Mouse (Mus musculus) ES-E14 (cell line): ENCODE results near the gene Inpp5b. TPM values are rescaled to one million over a fixed set of nuclear protein-coding genes. Genes with fewer than 3 reads are reported as not detected.

Source experiments
- DNase-seq: peaks from one replicate; pipeline ENCODE4 v3.0.0-alpha.2; 2013; ENCODE audit warnings: low read depth, low spot score
- H3K27ac ChIP-seq: 2 replicates; pipeline ENCODE4 v1.5.1; 2012; ENCODE audit warnings: low read depth, mild to moderate bottlenecking, low read length, moderate library complexity, mixed read lengths; ENCODE audit not compliant: poor library complexity, insufficient read depth, severe bottlenecking
- H3K36me3 ChIP-seq: 2 replicates; pipeline ENCODE4 v1.6.1; 2012; ENCODE audit warnings: mild to moderate bottlenecking, low read length, moderate library complexity, mixed read lengths; ENCODE audit not compliant: control insufficient read depth, poor library complexity, insufficient read depth, severe bottlenecking
- H3K4me1 ChIP-seq, 2 experiments: fragments of 150-350 bp in 1 of 2; sonication (generic) in 1 of 2; 2 replicates each; pipeline ENCODE4 v1.6.1; 2012; ENCODE audit warnings: low read length in 2 of 2, mild to moderate bottlenecking in 1 of 2, mixed read lengths in 1 of 2; ENCODE audit not compliant: control insufficient read depth in 2 of 2, insufficient read depth in 2 of 2, poor library complexity in 1 of 2
- H3K4me3 ChIP-seq, 2 experiments: fragments of 150-350 bp in 1 of 2; sonication (generic) in 1 of 2; 2 replicates each; pipeline ENCODE4 v1.5.1; 2012; ENCODE audit warnings: low read length in 2 of 2, low read depth in 1 of 2, mild to moderate bottlenecking in 1 of 2, mixed read lengths in 1 of 2; ENCODE audit not compliant: insufficient read depth in 1 of 2, poor library complexity in 1 of 2, severe bottlenecking in 1 of 2
- H3K9ac ChIP-seq: 2 replicates; pipeline ENCODE4 v1.6.1; 2012; ENCODE audit warnings: low read depth, mild to moderate bottlenecking, low read length, mixed read lengths; ENCODE audit not compliant: poor library complexity, insufficient read depth, severe bottlenecking
- H3K9me3 ChIP-seq: fragments of 150-350 bp; sonication (generic); 2 replicates; pipeline ENCODE4 v1.6.1; 2012; ENCODE audit warnings: low read depth, mild to moderate bottlenecking, low read length; ENCODE audit not compliant: control insufficient read depth, insufficient read depth
- CHD2 ChIP-seq: IDR thresholded peaks from 2 replicates; pipeline ENCODE4 v1.6.1; 2014; ENCODE audit warnings: mild to moderate bottlenecking, low read depth, low read length, inconsistent platforms
- HCFC1 ChIP-seq: IDR thresholded peaks from 2 replicates; pipeline ENCODE4 v1.6.1; 2012; ENCODE audit warnings: low read length, inconsistent platforms, borderline replicate concordance; ENCODE audit not compliant: insufficient read depth
- MAFK ChIP-seq: IDR thresholded peaks from 2 replicates; pipeline ENCODE4 v1.6.1; 2014; ENCODE audit warnings: mild to moderate bottlenecking, low read depth, low read length, inconsistent platforms; ENCODE audit not compliant: insufficient read depth
- ZC3H11A ChIP-seq: IDR thresholded peaks from 2 replicates; pipeline ENCODE4 v1.6.1; 2012; ENCODE audit warnings: low read depth, mild to moderate bottlenecking, inconsistent platforms, low read length, borderline replicate concordance
- ZNF384 ChIP-seq: IDR thresholded peaks from 2 replicates; pipeline ENCODE4 v1.6.1; 2012; ENCODE audit warnings: low read depth, low read length, inconsistent platforms
- in situ Hi-C, 2 experiments: fragments of 600-800 bp; cut with MboI; formaldehyde crosslinking; loops; one replicate each; pipeline ENCODE4 v1.15.1; 2025; ENCODE audit warnings: low sequenced_read_pairs in 2 of 2, inconsistent platforms in 1 of 2; ENCODE audit not compliant: unreplicated experiment in 2 of 2
- total RNA-seq: library from RNA; depleted of rRNA; stranded (reverse); fragments of 300-350 nt; gene quantifications from 2 replicates; pipeline ENCODE4 v1.2.3, GENCODE M21; 2012

Inpp5b gene
- total RNA-seq, 1 experiment, result 14.0 TPM

DNA sequence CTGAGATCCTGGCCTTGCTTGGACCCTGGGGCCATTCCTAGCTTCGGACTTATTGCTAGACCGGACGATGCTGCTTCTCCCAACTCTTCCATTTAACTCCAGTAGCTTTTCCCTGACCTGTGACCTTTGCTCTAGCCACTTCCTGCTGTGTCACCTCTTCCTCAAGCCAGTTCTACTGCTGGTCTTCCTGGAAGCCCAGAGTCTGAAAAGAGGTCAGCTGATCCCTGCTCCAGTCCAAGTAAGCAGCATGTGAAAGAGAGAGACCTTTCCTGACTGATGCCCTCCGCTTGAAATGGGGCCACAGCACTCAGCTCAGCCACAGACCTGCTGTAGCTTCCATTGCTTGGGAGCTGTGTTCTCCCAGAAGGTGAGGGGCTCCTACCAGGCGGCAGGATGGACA lies 4.2 kb upstream of the Inpp5b start:
- in situ Hi-C loops, result no loop called here
- TF ChIP-seq MAFK, result no peak
- TF ChIP-seq ZC3H11A, result no peak
- no peak for TF ChIP-seq CHD2
- no peak for TF ChIP-seq ZNF384
- TF ChIP-seq HCFC1, result no peak

DNA sequence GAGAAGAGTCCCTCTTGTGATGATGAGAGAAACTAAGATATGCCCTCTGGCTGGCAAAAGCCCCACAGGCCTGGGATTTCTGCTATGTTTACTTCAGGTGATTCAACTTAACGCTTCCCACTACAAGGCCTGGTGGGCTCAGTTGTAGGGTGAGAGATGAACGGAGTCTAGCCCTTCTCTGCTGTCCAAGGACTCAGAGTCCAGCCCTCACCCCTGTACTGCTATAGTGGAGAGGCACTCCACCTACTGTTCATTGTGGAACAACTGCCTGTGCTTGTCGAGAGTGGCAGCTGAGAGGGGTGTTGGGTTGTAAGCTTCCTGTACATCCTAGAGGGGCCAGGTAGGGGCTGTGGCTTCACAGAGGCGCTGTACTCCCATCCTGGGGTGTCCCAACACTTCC lies 3.6 kb upstream of the Inpp5b start:
- Histone ChIP-seq H3K9me3 (no peaks in the 10 kb centered on the region), H3K4me3 (no peak overlapping the region), H3K27ac (no peak overlapping the region), H3K4me1 (peaks cover 2 to 10% of the 10 kb centered on the region in 2 experiments; a peak in 1 of 4 replicates), H3K36me3 (peaks cover 3% of the 10 kb centered on the region), H3K9ac (no peak overlapping the region)
- in situ Hi-C loops, result no loop called here
- DNase-seq, result no peak
- no peak for TF ChIP-seq HCFC1

More for the DNA sequence above, 4.2 kb upstream of the Inpp5b start:
- Histone ChIP-seq H3K4me3 (no peak overlapping the region), H3K27ac (no peak overlapping the region), H3K9ac (no peak overlapping the region), H3K9me3 (no peaks in the 10 kb centered on the region), H3K4me1 (peaks cover 2 to 10% of the 10 kb centered on the region in 2 experiments; a peak in 1 of 4 replicates), H3K36me3 (peaks cover 6% of the 10 kb centered on the region)
- DNase-seq, result no peak

DNA sequence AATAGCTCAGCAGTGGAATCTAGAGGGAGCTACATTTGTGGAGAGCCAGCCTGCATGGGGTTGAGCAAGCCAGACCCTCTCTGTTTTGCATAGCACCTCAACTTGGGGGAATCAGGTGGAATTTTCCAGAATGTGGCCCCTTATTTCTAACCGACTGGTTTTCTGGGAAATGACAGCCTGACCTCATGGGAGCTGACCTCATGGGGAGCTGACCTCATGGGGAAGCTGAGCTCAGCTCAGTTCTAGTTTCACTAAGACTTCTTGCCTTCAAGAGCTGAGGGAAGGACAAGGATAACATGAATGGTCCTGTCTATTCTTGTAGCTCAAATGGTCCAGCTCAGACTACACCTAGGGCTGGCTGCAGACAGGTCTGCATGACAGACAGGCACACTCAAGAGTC lies 2.9 kb upstream of the Inpp5b start:
- in situ Hi-C loops, result no loop called here
- DNase-seq, result no peak

DNA sequence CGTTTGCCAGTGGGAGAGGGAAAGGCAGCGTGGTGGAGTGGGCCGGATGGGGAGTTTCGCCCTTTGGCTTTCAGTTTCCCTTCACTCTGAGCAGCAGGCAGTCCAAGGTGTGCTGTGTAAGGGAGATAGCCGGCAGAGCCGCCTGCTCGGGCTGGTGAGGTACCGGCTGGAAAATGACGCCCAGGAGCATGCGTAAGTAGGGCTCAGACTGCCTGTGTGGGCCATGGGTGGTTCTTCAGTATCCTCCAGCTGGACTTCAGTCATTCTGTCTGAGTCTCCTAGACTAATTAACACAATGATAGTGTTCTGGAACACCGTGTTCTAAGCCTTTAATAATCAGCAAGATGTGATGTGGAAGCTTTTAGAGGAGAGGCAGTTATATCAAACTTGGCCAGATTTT lies 1.2 kb downstream of the Inpp5b start:
- TF ChIP-seq ZNF384, result no peak
- no peak for TF ChIP-seq ZC3H11A
- TF ChIP-seq MAFK, result no peak
- no peak for TF ChIP-seq HCFC1
- H3K9me3 ChIP-seq, result no peaks in the 10 kb centered on the region
- no peak for DNase-seq
- no peak overlapping the region for H3K27ac ChIP-seq
- in situ Hi-C loops, result no loop called here
- H3K36me3 ChIP-seq, result no peaks in the 10 kb centered on the region
- no peak overlapping the region for H3K9ac ChIP-seq
- no peak overlapping the region for H3K4me3 ChIP-seq
- peaks cover 2 to 7% of the 10 kb centered on the region in 2 experiments; a peak in 1 of 4 replicates for H3K4me1 ChIP-seq

More for the DNA sequence above, 2.9 kb upstream of the Inpp5b start:
- no peak for TF ChIP-seq ZNF384
- no peak for TF ChIP-seq CHD2
- TF ChIP-seq ZC3H11A, result no peak
- TF ChIP-seq MAFK, result no peak
- no peak for TF ChIP-seq HCFC1
- Histone ChIP-seq H3K27ac (no peak overlapping the region), H3K4me1 (peaks cover 2 to 10% of the 10 kb centered on the region in 2 experiments; a peak in 1 of 4 replicates), H3K36me3 (no peaks in the 10 kb centered on the region), H3K9ac (no peak overlapping the region), H3K9me3 (no peaks in the 10 kb centered on the region), H3K4me3 (no peak overlapping the region)

DNA sequence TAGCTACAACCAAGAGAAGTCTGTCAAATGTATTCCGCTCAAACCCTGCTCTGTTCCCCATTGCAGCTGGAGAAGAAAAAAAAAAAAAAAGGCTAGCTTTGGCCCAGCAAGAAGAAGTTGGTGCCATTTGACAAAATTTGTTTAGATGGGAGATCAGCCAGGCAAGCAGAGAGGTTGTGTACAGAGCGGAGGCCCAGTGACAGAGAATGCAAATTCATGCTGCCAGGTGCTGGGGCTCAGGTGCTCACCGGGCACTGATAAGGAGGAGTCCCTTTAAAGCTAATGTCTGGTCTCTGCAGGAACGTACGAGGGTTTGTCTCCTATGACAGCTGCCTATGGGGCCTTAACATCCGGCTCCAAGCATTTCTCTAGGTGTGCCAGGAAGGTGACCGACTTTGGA lies 4.9 kb downstream of the Inpp5b start:
- Histone ChIP-seq H3K4me3 (no peak overlapping the region), H3K9me3 (no peaks in the 10 kb centered on the region), H3K9ac (no peak overlapping the region), H3K27ac (no peak overlapping the region), H3K4me1 (0 out of 4 replicates have a peak, but pooled peaks cover 2 to 3% of the 10 kb centered on the region in 2 experiments), H3K36me3 (no peaks in the 10 kb centered on the region)
- TF ChIP-seq MAFK, result no peak
- DNase-seq, result no peak
- in situ Hi-C loops, result no loop called here
